Mouse (Mus musculus) cortical plate, adult 2 months (tissue): ENCODE data around the gene Brca2. TPM values are rescaled to one million over a fixed set of nuclear protein-coding genes. Genes with fewer than 3 reads are reported as not detected.

Experiments used
- H3K27ac ChIP-seq: fragments of 200-500 bp; 2 replicates; pipeline ENCODE4 v1.5.1; 2012; ENCODE audit warnings: low read length, control low read depth, inconsistent platforms; ENCODE audit not compliant: insufficient read depth
- H3K4me1 ChIP-seq: fragments of 200-500 bp; 2 replicates; pipeline ENCODE4 v1.6.1; 2011; ENCODE audit warnings: low read length; ENCODE audit not compliant: control insufficient read depth, insufficient read depth
- H3K4me3 ChIP-seq: fragments of 200-500 bp; 2 replicates; pipeline ENCODE4 v1.5.1; 2011; ENCODE audit warnings: mild to moderate bottlenecking, low read length, control low read depth; ENCODE audit not compliant: insufficient read depth
- CTCF ChIP-seq: fragments of 200-500 bp; IDR thresholded peaks from 2 replicates; pipeline ENCODE4 v1.5.1; 2011; ENCODE audit warnings: mild to moderate bottlenecking, control low read depth, low read length; ENCODE audit not compliant: insufficient read depth; ENCODE audit errors: extremely low read depth
- POLR2A ChIP-seq: fragments of 200-500 bp; IDR thresholded peaks from 2 replicates; pipeline ENCODE4 v1.6.1; 2011; ENCODE audit warnings: mild to moderate bottlenecking, low read length, control low read depth; ENCODE audit not compliant: insufficient read depth; ENCODE audit errors: extremely low read depth
- polyA plus RNA-seq: library from polyadenylated mRNA; depleted of rRNA; stranded (reverse); fragments of >200 nt; gene quantifications from 2 replicates; pipeline ENCODE4 v1.2.3, GENCODE M21; 2012

The Brca2 gene
- polyA plus RNA-seq, 1 experiment = 6.3 TPM

GRCm38 (mm10) chr5:150595366-150596016, 73.1 kb downstream of the Brca2 start:
- TF ChIP-seq POLR2A = no peak
- no peak for TF ChIP-seq CTCF
- Histone ChIP-seq H3K27ac (no peak overlapping the region), H3K4me1 (no peaks in the 10 kb centered on the region), H3K4me3 (no peak overlapping the region; the same call in 1 of the 2 replicates)

- TF ChIP-seq POLR2A (no peak), CTCF (no peak)
- H3K4me3 ChIP-seq = no peak within 1 kb of the TSS
- H3K27ac ChIP-seq = no peak within 1 kb of the TSS
- H3K4me1 ChIP-seq = peaks cover 2% of the 10 kb centered on the region
These were observed 74.7 kb downstream of the Brca2 start, which contains the start of gene N4bp2l1 for GRCm38 (mm10) chr5:150597088-150597487. Gene N4bp2l1 (minus strand): TSS chr5:150597188.

- no peak overlapping the region for H3K27ac ChIP-seq
- H3K4me1 ChIP-seq = peaks cover 2% of the 10 kb centered on the region
- TF ChIP-seq POLR2A (no peak), CTCF (no peak)
- H3K4me3 ChIP-seq = no peak overlapping the region
These were observed 76.0 kb downstream of the Brca2 start for GRCm38 (mm10) chr5:150598202-150599119.

- Histone ChIP-seq H3K27ac (no peak overlapping the region), H3K4me1 (peaks cover 2% of the 10 kb centered on the region), H3K4me3 (no peak overlapping the region)
- TF ChIP-seq POLR2A (no peak), CTCF (no peak)
These were observed 77.2 kb downstream of the Brca2 start for GRCm38 (mm10) chr5:150599301-150600294.

- Histone ChIP-seq H3K27ac (no peak overlapping the region), H3K4me1 (peaks cover 2% of the 10 kb centered on the region), H3K4me3 (no peak overlapping the region)
- TF ChIP-seq CTCF (no peak), POLR2A (no peak)
These were observed 78.4 kb downstream of the Brca2 start for GRCm38 (mm10) chr5:150600554-150601440.

GRCm38 (mm10) chr5:150601441-150602230, 79.2 kb downstream of the Brca2 start:
- Histone ChIP-seq H3K27ac (no peak overlapping the region), H3K4me3 (no peak overlapping the region), H3K4me1 (peaks cover 2% of the 10 kb centered on the region)
- TF ChIP-seq CTCF (no peak), POLR2A (no peak)

- no peak overlapping the region for H3K27ac ChIP-seq
- H3K4me1 ChIP-seq = peaks cover 2% of the 10 kb centered on the region
- TF ChIP-seq CTCF (no peak), POLR2A (no peak)
- no peak overlapping the region for H3K4me3 ChIP-seq
These were observed 83.7 kb downstream of the Brca2 start for GRCm38 (mm10) chr5:150606131-150606530.

GRCm38 (mm10) chr5:150607631-150608030, 85.2 kb downstream of the Brca2 start:
- Histone ChIP-seq H3K27ac (no peak overlapping the region), H3K4me1 (no peaks in the 10 kb centered on the region), H3K4me3 (no peak overlapping the region)
- no peak for TF ChIP-seq CTCF
- no peak for TF ChIP-seq POLR2A
